Mouse (Mus musculus): ENCODE measurements at regions not wholly inside any gene's neighbourhood (a gene's known extent, or its start where the extent isn't known, plus 50 kb on each side); places are given as distances from the start of the nearest gene placed in this dataset.

GRCm38 (mm10) chr1:104619805-104620375 lies 148.4 kb upstream of the Cdh20 start:
- no peak for TF ChIP-seq SMC3 (IDR thresholded peaks at IDR 0.05; ENCODE audit: low read depth, low read length)
- no peak for TF ChIP-seq CTCF (IDR thresholded peaks at IDR 0.05 in 2 of 3, conservative IDR thresholded peaks at IDR 0.05 in 1 of 3; ENCODE audit: control insufficient read depth in 1 of 3, insufficient read depth in 1 of 3, low read depth in 2 of 3, low read length in 3 of 3, poor library complexity in 1 of 3, severe bottlenecking in 1 of 3)
- TF ChIP-seq EP300 (IDR thresholded peaks at IDR 0.05; ENCODE audit: low read depth in 1 of 2, low read length in 2 of 2) = no peak
- TF ChIP-seq TCF12 (IDR thresholded peaks at IDR 0.05; ENCODE audit: low read depth, low read length) = no peak

Measured in MEL (cell line).